Mouse (Mus musculus) spleen, adult 2 months (tissue): ENCODE measurements around the gene Elmo3.

Experiments
- CTCF ChIP-seq: fragments of 200-500 bp; IDR thresholded peaks from 2 replicates; pipeline ENCODE4 v1.5.1; 2011; ENCODE audit warnings: mild to moderate bottlenecking, inconsistent platforms; ENCODE audit not compliant: insufficient read depth, insufficient read length, insufficient replicate concordance; ENCODE audit errors: extremely low read depth
- POLR2A ChIP-seq: fragments of 200-500 bp; IDR thresholded peaks from 2 replicates; pipeline ENCODE4 v1.6.1; 2011; ENCODE audit warnings: low read depth, low read length, inconsistent platforms

- no peak for TF ChIP-seq CTCF
- TF ChIP-seq POLR2A, result no peak
Observed at GRCm38 (mm10) chr8:105325641-105326093, 20.3 kb downstream of the Elmo3 start.
